Mouse (Mus musculus): Measurements from ENCODE around the gene Nudt14. TPM values are rescaled to one million over a fixed set of nuclear protein-coding genes. Genes with fewer than 3 reads are reported as not detected.

The Nudt14 gene
- polyA plus RNA-seq (2012; ENCODE audit: low replicate concordance) = 21.4 and 24.4 TPM in 2 replicates

DNA sequence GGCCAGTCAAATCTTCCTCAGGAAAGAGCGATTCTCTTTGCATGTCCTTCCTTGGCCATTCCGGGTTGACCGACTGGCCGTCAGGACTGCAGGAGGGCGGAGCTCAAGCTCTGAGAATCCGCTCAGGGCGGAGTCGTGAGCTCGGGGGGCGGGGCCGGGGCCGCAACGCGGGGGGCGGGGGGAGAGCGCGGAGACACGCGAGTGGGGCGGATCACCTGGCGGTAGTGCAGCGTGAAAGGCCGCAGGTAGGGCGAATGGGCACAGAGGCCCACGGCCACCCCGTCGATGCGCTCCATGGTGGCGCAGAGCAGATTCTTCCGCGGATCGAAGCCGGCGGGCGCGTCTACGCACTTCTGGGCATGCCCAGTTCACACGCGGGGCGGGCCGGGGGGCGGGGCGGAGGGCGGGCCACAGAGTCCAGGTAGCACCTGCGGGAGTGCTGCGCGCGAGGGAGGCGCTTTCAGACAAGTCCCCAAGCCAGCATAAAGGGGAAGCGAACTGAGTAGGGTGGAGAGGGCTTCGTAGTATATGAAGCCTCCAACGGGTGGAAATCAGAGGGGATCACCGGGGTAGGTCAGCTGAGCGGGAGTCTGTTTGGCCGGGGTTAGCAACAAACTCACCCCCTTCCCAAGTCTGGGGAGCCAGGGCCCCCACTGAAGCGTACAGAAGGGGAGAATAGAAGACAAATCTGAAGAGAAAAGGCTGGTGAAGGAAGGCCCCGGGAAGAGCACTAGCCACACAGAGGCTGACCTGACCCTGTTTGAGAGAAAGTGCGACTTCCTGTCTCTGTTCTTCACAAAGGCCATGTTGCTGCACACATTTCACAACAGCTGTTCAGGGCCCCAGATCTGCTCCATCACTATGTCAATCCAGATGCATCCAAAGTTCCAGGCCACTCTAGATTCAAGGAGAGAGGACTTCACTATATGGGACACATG is at the start of gene Nudt14:
Gene Nudt14, minus strand, starts transcription at position 349 of the 938 bp plus-strand sequence.

DNA sequence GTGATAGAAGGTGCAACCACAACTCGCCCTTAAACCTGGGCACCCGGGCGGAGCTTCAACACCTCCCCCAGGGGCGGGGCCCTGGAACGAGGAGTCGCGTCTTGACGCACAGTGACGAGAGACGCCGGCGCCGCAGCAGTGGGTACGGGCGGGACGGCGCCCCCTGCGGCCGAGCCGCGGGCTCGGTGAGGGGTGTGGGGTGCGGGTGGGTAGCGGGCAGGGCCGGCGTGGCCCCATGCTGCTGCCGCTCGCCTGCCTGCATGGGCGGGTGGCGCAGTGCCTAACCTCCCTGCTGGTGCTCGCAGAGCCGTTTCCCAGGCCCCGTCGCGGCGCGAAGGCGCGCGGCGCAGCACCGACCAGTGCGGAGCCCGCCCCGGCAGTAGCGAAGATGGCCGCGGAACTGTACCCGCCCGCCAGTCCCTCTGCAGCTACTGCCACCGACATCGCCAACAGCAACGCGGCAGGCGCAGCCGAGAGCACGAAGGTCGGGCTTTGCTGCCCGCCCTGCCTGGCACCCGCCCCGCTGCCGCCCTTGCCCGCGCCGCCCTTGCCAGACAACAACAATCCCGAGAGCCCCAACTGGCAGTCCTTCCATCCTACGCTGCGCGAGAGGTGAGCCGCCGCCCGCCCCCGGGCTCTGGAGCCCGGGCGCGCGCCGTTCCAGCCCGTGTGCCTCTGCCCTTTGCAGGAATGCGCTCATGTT is 34.6 kb upstream of the Nudt14 start, which contains the start of gene Btbd6:
Gene Btbd6, plus strand, starts transcription at position 112 of the 703 bp plus-strand sequence.

DNA sequence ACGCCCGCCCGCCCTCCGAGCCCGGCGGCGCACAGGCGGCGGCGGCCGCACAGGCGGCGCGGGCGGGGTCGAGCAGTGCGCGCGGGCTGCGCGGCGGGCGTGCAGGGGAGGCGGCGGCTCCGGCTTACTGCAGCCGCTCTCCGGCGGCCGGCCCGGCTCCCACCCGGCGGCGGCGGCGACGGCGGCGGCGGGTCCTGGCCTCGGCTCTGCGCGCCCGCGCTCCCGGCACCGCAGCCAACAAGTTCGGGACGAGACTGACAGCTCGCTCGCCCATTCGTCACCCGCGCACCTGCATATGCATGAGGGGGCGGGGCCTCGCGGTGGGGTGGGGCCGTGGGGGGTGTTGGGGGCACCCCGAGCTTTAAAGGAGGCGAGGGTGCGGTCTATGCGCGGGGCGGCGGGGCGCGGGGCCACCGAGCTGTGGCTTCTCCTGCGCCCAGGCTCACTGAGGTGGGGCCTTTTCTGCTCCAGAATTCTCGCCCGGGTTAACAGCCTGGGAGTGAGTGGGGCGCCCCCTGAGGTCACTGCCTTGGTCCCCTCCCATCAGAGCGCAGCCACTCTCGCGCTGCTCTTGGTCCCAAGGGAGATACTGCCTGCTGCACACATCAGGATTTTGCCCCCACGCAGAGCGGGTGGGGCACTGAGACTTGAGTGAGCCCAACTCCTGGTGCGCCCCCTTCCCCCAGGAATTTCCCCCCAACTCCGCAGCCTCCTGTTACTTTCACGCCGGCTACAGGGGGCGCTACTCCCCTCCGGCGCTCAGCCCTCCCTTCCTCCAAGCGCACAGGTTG is 12.2 kb downstream of the Nudt14 start, which contains the start of gene Jag2:
Gene Jag2, minus strand, starts transcription at position 215 of the 791 bp plus-strand sequence.

Other genes with a start within 250 kb of the Nudt14 start
- 9.9 and 19.5 TPM in 2 replicates for gene Cep170b, start 221.7 kb downstream of the Nudt14 start, polyA plus RNA-seq (2012; ENCODE audit: low replicate concordance)
- 197 and 291 TPM in 2 replicates for gene Pld4, start 181.5 kb downstream of the Nudt14 start, polyA plus RNA-seq (2012; ENCODE audit: low replicate concordance)
- gene Ahnak2, start 139.5 kb downstream of the Nudt14 start, polyA plus RNA-seq (2012; ENCODE audit: low replicate concordance) = 0.31 and 3.6 TPM in 2 replicates
- gene Clba1, start 133.2 kb downstream of the Nudt14 start, polyA plus RNA-seq (2012; ENCODE audit: low replicate concordance) = 0.73 and 1.4 TPM in 2 replicates
- gene Cdca4, start 112.7 kb downstream of the Nudt14 start, polyA plus RNA-seq (2012; ENCODE audit: low replicate concordance) = 13.8 and 23.1 TPM in 2 replicates
- 16.5 and 17.0 TPM in 2 replicates for gene Gpr132, start 73.9 kb downstream of the Nudt14 start, polyA plus RNA-seq (2012; ENCODE audit: low replicate concordance)
- 2.4 and 3.7 TPM in 2 replicates for gene Jag2, start 12.3 kb downstream of the Nudt14 start, polyA plus RNA-seq (2012; ENCODE audit: low replicate concordance)
- 52.2 and 191 TPM in 2 replicates for gene Btbd6, start 34.4 kb upstream of the Nudt14 start, polyA plus RNA-seq (2012; ENCODE audit: low replicate concordance)
- gene Brf1, start 58.6 kb upstream of the Nudt14 start, polyA plus RNA-seq (2012; ENCODE audit: low replicate concordance) = 41.4 and 66.3 TPM in 2 replicates
- 25.9 and 44.3 TPM in 2 replicates for gene Pacs2, start 72.4 kb upstream of the Nudt14 start, polyA plus RNA-seq (2012; ENCODE audit: low replicate concordance)
- 0.31 and 0.79 TPM in 2 replicates for gene Tex22, start 132.4 kb upstream of the Nudt14 start, polyA plus RNA-seq (2012; ENCODE audit: low replicate concordance)
- 115 and 142 TPM in 2 replicates for gene Mta1, start 156.2 kb upstream of the Nudt14 start, polyA plus RNA-seq (2012; ENCODE audit: low replicate concordance)
- gene Crip2, start 198.1 kb upstream of the Nudt14 start, polyA plus RNA-seq (2012; ENCODE audit: low replicate concordance) = 73.7 and 109 TPM in 2 replicates
- gene Crip1, start 204.2 kb upstream of the Nudt14 start, polyA plus RNA-seq (2012; ENCODE audit: low replicate concordance) = 153 and 469 TPM in 2 replicates
- 23.4 and 24.2 TPM in 2 replicates for gene Tedc1, start 214.3 kb upstream of the Nudt14 start, polyA plus RNA-seq (2012; ENCODE audit: low replicate concordance)
- 6.2 and 7.7 TPM in 2 replicates for gene Tmem121, start 243.8 kb upstream of the Nudt14 start, polyA plus RNA-seq (2012; ENCODE audit: low replicate concordance)